Mouse (Mus musculus): ENCODE measurements at regions not wholly inside any gene's neighbourhood (a gene's known extent, or its start where the extent isn't known, plus 50 kb on each side); places are given as distances from the start of the nearest gene placed in this dataset.

DNA sequence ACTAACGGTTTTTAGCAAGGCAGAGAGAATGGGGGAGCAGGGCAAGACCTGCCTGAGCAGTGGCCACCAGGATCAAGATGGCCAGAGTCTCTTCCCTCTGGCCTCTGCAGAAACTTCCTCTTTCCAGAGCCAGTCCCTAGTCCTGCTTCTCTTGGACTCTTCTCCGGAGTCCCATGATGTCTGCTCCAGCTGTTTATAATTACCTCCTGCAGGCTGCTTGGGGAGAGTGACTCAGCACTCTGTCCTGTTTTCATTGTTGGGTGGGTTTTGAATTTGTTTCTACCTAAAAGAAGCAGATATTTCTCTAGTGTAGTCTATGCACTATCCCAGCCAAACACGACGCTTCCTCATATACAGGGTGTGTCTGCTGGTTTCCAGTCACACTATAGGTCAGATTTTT is 312.4 kb downstream of the Gm826 start:
- no peak for TF ChIP-seq CTCF (IDR thresholded peaks at IDR 0.05 in 2 of 3, conservative IDR thresholded peaks at IDR 0.05 in 1 of 3; ENCODE audit: control insufficient read depth in 1 of 3, insufficient read depth in 1 of 3, low read depth in 2 of 3, low read length in 3 of 3, poor library complexity in 1 of 3, severe bottlenecking in 1 of 3)
- no peak for TF ChIP-seq POLR2A (IDR thresholded peaks at IDR 0.05; ENCODE audit: control insufficient read depth in 1 of 2, insufficient read depth in 1 of 2, low read depth in 1 of 2, low read length in 2 of 2, poor library complexity in 1 of 2)
- no peak for TF ChIP-seq CHD1 (IDR thresholded peaks at IDR 0.05; ENCODE audit: low read depth, low read length)
- no peak for TF ChIP-seq GATA1 (IDR thresholded peaks at IDR 0.05; ENCODE audit: low read depth, low read length)
- no peak for TF ChIP-seq UBTF (IDR thresholded peaks at IDR 0.05; ENCODE audit: borderline replicate concordance, insufficient read depth, low read depth, low read length)
- no peak for TF ChIP-seq ETS1 (IDR thresholded peaks at IDR 0.05; ENCODE audit: low read depth, low read length)

Data from MEL (cell line).